Mouse (Mus musculus) embryonic facial prominence, embryonic 14.5 days (tissue): ENCODE data around the gene Gm49388. TPM values are rescaled to one million over a fixed set of nuclear protein-coding genes. Genes with fewer than 3 reads are reported as not detected.
A peak's percentile ranks its signal among the peaks of the same experiment; 100 is the strongest.

Experiments
- ATAC-seq: fragments of 200-750 bp; cut with Nextera tagmentation; 2 replicates; pipeline ENCODE4 v1.8.0; 2017; ENCODE audit warnings: low read depth, moderate number of reproducible peaks, moderate TSS enrichment
- DNase-seq: peaks from one replicate; pipeline ENCODE4 v3.0.0-alpha.2; 2015; ENCODE audit warnings: low spot score
- H3K27ac ChIP-seq: fragments of 300-500 bp; sonication (generic); replicated peaks from 2 replicates; pipeline ENCODE4 v1.5.1; 2014; ENCODE audit warnings: low read depth, mild to moderate bottlenecking, low read length, moderate library complexity
- H3K27me3 ChIP-seq: fragments of 300-500 bp; sonication (generic); replicated peaks from 2 replicates; pipeline ENCODE4 v1.6.1; 2014; ENCODE audit warnings: low read length; ENCODE audit not compliant: control insufficient read depth, insufficient read depth
- H3K36me3 ChIP-seq: fragments of 300-500 bp; sonication (generic); 2 replicates; pipeline ENCODE4 v1.6.1; 2014; ENCODE audit warnings: low read length, mixed read lengths; ENCODE audit not compliant: control insufficient read depth, insufficient read depth
- H3K4me1 ChIP-seq: fragments of 300-500 bp; sonication (generic); 2 replicates; pipeline ENCODE4 v1.6.1; 2014; ENCODE audit warnings: antibody characterized with exemption, low read length; ENCODE audit not compliant: control insufficient read depth, insufficient read depth
- H3K4me2 ChIP-seq: fragments of 300-500 bp; sonication (generic); 2 replicates; pipeline ENCODE4 v1.6.1; 2014; ENCODE audit warnings: low read depth, mild to moderate bottlenecking, low read length, moderate library complexity, mixed read lengths
- H3K4me3 ChIP-seq: fragments of 300-500 bp; sonication (generic); 2 replicates; pipeline ENCODE4 v1.5.1; 2014; ENCODE audit warnings: low read depth, mild to moderate bottlenecking, low read length
- H3K9ac ChIP-seq: fragments of 300-500 bp; sonication (generic); 2 replicates; pipeline ENCODE4 v1.6.1; 2014; ENCODE audit warnings: low read depth, mild to moderate bottlenecking, low read length, moderate library complexity, mixed read lengths
- H3K9me3 ChIP-seq: fragments of 300-500 bp; sonication (generic); 2 replicates; pipeline ENCODE4 v1.6.1; 2016; ENCODE audit warnings: low read length; ENCODE audit not compliant: control insufficient read depth
- WGBS: fragments of 180-500 bp; shearing (Covaris S2); extraction: QIAGEN DNeasy Blood & Tissue Kit; methylation state at CpG from one replicate; pipeline ENCODE4 v1.1.7; 2014; 5-methylcytosine and 5-hydroxymethylcytosine counted together
- polyA plus RNA-seq: library from polyadenylated mRNA; unstranded; fragments of >200 nt; fragmentation: Nextera tagmentation; extraction: Ambion mirVana; gene quantifications from 2 replicates; pipeline ENCODE4 v1.2.1, GENCODE M21; 2014

The Gm49388 gene
- polyA plus RNA-seq, 1 experiment from 2014 or later: not detected

- Histone ChIP-seq H3K27me3 (no peaks in the 10 kb centered on the region), H3K4me1 (peaks cover 8% of the 10 kb centered on the region; the same call in 1 of the 2 replicates), H3K36me3 (peaks cover 75% of the 10 kb centered on the region), H3K4me2 (no peak overlapping the region), H3K4me3 (no peak overlapping the region), H3K9me3 (no peaks in the 10 kb centered on the region), H3K27ac (no peak overlapping the region), H3K9ac (no peak overlapping the region)
- ATAC-seq: no peak
- 78% methylated on average over 19 of the region's 19 CpGs for WGBS
- peak; percentile 79 for DNase-seq
Measured at GRCm38 (mm10) chr7:127750131-127751127, 35.0 kb upstream of the Gm49388 start.

DNA sequence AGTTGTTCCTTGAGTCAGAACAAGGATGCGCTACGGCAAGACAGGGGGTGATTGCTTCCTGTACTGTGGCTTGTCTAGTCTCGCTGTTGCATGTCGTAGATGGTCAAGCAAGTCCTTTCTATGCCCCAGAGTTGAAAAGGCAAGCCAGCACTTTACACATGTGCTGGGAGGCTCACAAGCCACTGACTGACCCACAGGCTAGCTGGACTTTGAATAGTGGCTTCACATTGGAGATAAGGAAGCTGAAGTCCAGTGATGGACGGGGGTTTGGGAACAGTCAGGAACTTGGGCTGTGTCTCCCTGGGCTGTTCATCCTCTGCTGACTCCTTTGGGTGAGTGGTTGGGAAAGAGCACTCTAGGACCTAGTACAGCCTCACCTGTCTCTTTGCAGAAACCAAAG, 33.8 kb upstream of the Gm49388 start:
- ATAC-seq (no peak), DNase-seq (no peak)
- Histone ChIP-seq H3K4me3 (no peak overlapping the region), H3K27me3 (no peaks in the 10 kb centered on the region), H3K9me3 (no peaks in the 10 kb centered on the region), H3K4me2 (no peak overlapping the region), H3K9ac (0 out of 2 replicates have a peak overlapping the region, but pooled peaks have one; percentile 19), H3K36me3 (peaks cover 86% of the 10 kb centered on the region), H3K4me1 (peaks cover 8% of the 10 kb centered on the region; the same call in 1 of the 2 replicates), H3K27ac (no peak overlapping the region)
- WGBS: 91% methylated on average over 5 of the region's 5 CpGs

- H3K4me3 ChIP-seq: no peak overlapping the region
- no peak for DNase-seq
- H3K27ac ChIP-seq: no peak overlapping the region
- H3K9ac ChIP-seq: 0 out of 2 replicates have a peak overlapping the region, but pooled peaks have one; percentile 19
- no peaks in the 10 kb centered on the region for H3K9me3 ChIP-seq
- peaks cover 90% of the 10 kb centered on the region for H3K36me3 ChIP-seq
- no peak for ATAC-seq
- H3K4me2 ChIP-seq: no peak overlapping the region
- WGBS: 95% methylated on average over 27 of the region's 27 CpGs
- no peaks in the 10 kb centered on the region for H3K27me3 ChIP-seq
- H3K4me1 ChIP-seq: peaks cover 8% of the 10 kb centered on the region; the same call in 1 of the 2 replicates
Measured at GRCm38 (mm10) chr7:127752069-127752468, 33.3 kb upstream of the Gm49388 start.

- H3K9ac ChIP-seq: no peak overlapping the region
- H3K27me3 ChIP-seq: no peaks in the 10 kb centered on the region
- no peaks in the 10 kb centered on the region for H3K4me1 ChIP-seq
- WGBS: 60% methylated on average over 5 of the region's 5 CpGs
- H3K4me3 ChIP-seq: no peak overlapping the region
- H3K9me3 ChIP-seq: no peaks in the 10 kb centered on the region
- peaks cover 98% of the 10 kb centered on the region for H3K36me3 ChIP-seq
- no peak overlapping the region for H3K27ac ChIP-seq
- no peak for ATAC-seq
- H3K4me2 ChIP-seq: no peak overlapping the region
- no peak for DNase-seq
Measured at GRCm38 (mm10) chr7:127753158-127753557, 32.2 kb upstream of the Gm49388 start.

DNA sequence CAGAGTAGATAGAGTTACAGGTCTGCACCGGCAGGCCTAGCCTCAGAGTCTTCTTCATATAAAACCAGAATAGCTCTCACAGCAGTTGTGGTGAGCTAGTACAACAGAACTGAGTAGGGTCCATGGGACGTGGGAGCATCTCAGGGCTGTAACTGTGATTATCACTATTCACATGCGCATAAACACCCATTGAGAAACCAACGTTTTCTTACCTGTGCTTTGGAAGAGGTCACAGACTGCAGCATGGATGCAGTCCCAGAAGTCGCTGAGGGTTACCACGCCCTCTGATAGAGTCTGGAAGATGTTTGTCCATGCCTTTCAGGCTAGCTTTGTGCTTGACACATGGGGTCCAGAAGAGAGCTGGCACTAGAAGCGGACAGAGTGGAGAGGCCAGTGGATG, 31.7 kb upstream of the Gm49388 start:
- no peak for DNase-seq
- Histone ChIP-seq H3K36me3 (peaks cover 96% of the 10 kb centered on the region), H3K4me2 (no peak overlapping the region), H3K9ac (no peak overlapping the region), H3K4me1 (no peaks in the 10 kb centered on the region), H3K4me3 (no peak overlapping the region), H3K27ac (no peak overlapping the region), H3K27me3 (no peaks in the 10 kb centered on the region), H3K9me3 (no peaks in the 10 kb centered on the region)
- 85% methylated on average over 7 of the region's 7 CpGs for WGBS
- ATAC-seq: no peak

GRCm38 (mm10) chr7:127759716-127760115, 25.7 kb upstream of the Gm49388 start:
- peak overlapping the region; percentile 15; the same call in 1 of the 2 replicates for H3K27ac ChIP-seq
- no peak for DNase-seq
- no peak overlapping the region for H3K4me3 ChIP-seq
- WGBS: 35% methylated on average over 6 of the region's 6 CpGs
- no peaks in the 10 kb centered on the region for H3K4me1 ChIP-seq
- H3K9ac ChIP-seq: no peak overlapping the region; the same call in 1 of the 2 replicates
- no peaks in the 10 kb centered on the region for H3K27me3 ChIP-seq
- H3K36me3 ChIP-seq: peaks cover 65% of the 10 kb centered on the region
- no peak overlapping the region for H3K4me2 ChIP-seq
- no peak for ATAC-seq
- no peaks in the 10 kb centered on the region for H3K9me3 ChIP-seq

- no peak overlapping the region for H3K27ac ChIP-seq
- no peak overlapping the region for H3K4me3 ChIP-seq
- H3K9me3 ChIP-seq: no peaks in the 10 kb centered on the region
- peaks cover 65% of the 10 kb centered on the region for H3K36me3 ChIP-seq
- H3K4me1 ChIP-seq: no peaks in the 10 kb centered on the region
- ATAC-seq: peak; percentile 10; the same call in 1 of the 2 replicates
- no peak overlapping the region for H3K9ac ChIP-seq
- whole genome bisulfite sequencing: 72% methylated on average over 3 of the region's 3 CpGs
- DNase-seq: no peak
- H3K4me2 ChIP-seq: no peak overlapping the region
- no peaks in the 10 kb centered on the region for H3K27me3 ChIP-seq
Measured at GRCm38 (mm10) chr7:127760478-127760877, 24.9 kb upstream of the Gm49388 start.

- H3K27me3 ChIP-seq: no peaks in the 10 kb centered on the region
- H3K4me3 ChIP-seq: no peak overlapping the region
- H3K9me3 ChIP-seq: no peaks in the 10 kb centered on the region
- WGBS: 45% methylated on average over 7 of the region's 7 CpGs
- no peak overlapping the region for H3K4me2 ChIP-seq
- peak; percentile 69 for ATAC-seq
- no peaks in the 10 kb centered on the region for H3K4me1 ChIP-seq
- no peak overlapping the region for H3K9ac ChIP-seq
- H3K27ac ChIP-seq: no peak overlapping the region
- peaks cover 65% of the 10 kb centered on the region for H3K36me3 ChIP-seq
- DNase-seq: peak; percentile 80
Measured at GRCm38 (mm10) chr7:127761026-127761425, 24.4 kb upstream of the Gm49388 start.
